Mouse (Mus musculus): ENCODE measurements at regions not wholly inside any gene's neighbourhood (a gene's known extent, or its start where the extent isn't known, plus 50 kb on each side); places are given as distances from the start of the nearest gene placed in this dataset.

- TF ChIP-seq CTCF (IDR thresholded peaks at IDR 0.05; ENCODE audit: low read depth, low read length) (no peak), GATA1 (IDR thresholded peaks at IDR 0.05; ENCODE audit: borderline replicate concordance, low read length) (no peak), TAL1 (conservative IDR thresholded peaks at IDR 0.05; ENCODE audit: low read depth, low read length) (no peak), POLR2AphosphoS5 (IDR thresholded peaks at IDR 0.05; ENCODE audit: insufficient replicate concordance, low read depth, low read length) (no peak), GATA2 (IDR thresholded peaks at IDR 0.05; ENCODE audit: borderline replicate concordance, low read depth, low read length) (no peak)
These were observed 134.2 kb upstream of the Tnp1 start for GRCm38 (mm10) chr1:73149926-73150325.
